Mouse (Mus musculus) yolk sac, embryonic 10.5 days (tissue): ENCODE results near the gene Arfgap3.
"Not testable (repeated sequence)": the region's sequence is repeated elsewhere in the genome, so short reads cannot be mapped to it uniquely, and the experiment has no call there.

Experiments
- DNase-seq: peaks from one replicate; pipeline ENCODE4 v3.0.0-alpha.2; 2017; ENCODE audit warnings: low spot score

Arfgap3 gene

DNA sequence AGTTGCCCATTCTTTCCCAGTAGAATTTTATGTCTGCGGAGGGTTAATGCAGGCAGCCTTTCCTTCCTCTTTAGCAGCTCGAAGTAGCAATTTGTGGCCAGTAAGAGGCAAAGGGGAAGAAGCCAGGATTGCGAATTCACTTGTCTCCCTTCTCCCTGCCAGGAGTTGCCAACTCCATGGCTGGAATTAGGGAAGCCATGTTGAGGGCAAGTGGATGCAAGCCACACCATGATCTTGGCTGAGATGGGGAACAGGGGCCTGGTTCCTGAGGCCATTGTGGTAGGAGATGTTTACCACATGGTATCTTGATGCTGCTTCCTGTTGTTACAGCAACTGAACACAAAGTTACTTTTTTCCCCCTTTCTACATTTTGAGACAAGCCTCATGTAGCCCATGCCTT lies 55.1 kb downstream of the Arfgap3 start:
- DNase-seq = no peak

DNA sequence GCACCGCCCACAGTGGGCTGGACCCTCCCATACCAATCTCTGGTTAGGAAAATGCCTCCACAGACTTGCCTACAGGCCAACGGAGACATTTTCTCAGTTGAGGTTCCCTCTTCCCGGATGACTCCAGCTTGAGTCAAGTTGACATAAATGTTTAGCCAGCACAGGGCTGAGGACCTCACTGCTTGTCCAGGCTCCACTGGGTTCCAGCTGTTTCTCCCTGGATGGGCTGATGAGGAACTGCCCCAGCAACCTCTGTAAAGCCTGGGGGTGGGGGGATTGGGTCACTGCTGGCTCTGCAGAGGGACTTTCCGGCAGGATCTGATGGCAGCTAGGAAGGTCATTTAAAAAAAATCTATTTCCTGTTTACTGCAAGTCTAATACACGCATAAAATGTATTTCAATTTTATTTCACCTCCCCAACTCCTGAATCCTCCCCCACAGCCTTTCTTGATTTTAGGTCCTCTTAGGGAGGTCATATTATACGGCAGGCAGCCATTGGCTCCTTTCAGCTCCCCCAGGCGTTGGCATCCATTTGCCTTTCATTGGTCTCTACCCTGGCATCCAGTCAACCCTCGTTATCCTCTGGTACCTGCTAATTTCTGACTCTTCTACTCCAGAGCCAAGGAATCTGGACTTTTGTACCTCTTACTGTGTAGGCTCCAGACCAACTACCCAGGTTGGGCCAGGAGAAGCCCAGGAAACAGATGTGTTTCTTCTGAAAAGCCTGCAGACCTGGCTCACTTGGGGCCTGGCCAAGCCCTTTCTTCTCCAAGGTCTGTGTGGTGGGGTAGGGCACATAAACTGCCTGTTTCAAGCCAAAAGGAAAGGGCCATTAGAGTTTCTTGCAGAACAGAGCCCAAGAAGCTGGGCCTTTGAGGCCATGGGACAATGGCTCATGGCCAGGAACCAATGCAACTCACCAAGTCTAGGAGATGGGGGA lies 56.1 kb downstream of the Arfgap3 start:
- DNase-seq = no peak

GRCm38 (mm10) chr15:83293144-83293543 lies 56.9 kb downstream of the Arfgap3 start:
- DNase-seq = no peak

DNA sequence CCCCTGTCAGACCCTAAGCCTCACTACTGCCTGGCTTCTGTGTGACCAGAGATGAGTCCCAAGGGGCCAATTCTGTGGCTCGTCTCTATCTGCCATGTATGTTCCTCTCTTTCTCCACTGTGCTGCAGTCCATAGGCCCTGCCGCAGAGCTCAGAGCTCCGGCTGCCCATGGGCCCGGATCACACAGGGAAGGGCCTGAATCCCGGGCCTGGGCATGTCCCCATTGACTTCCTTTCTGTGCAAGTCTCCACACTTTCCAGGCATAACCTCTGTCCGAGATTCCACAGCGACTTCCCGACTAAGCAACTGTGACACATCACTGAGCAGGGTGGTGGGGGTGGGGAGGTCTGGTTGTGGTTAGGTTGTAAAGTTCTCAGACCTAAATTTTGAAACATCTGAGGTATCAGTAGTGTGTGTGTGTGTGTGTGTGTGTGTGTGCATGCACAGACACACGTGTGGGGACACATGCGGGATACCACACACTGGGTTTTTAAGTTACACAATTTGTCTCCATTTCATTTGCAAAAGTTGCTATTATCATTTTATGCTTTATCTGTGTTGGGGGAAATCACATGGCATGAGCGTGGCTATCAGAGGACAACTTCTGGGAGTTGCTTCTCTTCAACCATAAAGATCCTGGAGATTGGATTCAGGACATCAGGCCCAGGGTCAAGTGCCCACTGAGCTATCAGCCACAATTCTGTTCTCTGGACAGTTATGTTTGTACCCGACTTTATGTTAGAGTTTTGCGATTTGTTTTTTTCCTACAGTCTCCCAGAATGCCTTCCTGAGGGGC lies 57.6 kb downstream of the Arfgap3 start:
- no peak for DNase-seq

- no peak for DNase-seq
These were observed 59.1 kb downstream of the Arfgap3 start for GRCm38 (mm10) chr15:83290899-83291298.

DNA sequence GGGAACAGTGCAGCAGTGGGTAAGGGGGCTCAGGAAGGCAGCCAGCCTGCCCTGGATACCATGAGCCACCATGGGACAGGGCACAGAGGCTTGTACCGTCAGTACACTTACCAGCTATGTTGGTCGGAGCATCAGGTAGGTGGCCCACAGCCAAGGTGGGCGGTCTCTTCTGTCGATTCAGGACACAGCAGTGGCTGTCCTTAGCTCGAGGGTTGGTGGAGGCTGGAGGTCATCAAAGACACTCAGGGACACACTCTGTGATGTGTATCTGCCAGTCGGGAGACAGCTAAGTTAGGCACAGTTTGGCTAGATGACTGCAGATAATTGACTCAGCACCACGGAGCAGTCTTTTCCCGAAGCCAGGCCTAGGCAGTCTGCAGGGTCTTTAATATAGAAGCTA lies 65.2 kb downstream of the Arfgap3 start:
- DNase-seq = no peak

DNA sequence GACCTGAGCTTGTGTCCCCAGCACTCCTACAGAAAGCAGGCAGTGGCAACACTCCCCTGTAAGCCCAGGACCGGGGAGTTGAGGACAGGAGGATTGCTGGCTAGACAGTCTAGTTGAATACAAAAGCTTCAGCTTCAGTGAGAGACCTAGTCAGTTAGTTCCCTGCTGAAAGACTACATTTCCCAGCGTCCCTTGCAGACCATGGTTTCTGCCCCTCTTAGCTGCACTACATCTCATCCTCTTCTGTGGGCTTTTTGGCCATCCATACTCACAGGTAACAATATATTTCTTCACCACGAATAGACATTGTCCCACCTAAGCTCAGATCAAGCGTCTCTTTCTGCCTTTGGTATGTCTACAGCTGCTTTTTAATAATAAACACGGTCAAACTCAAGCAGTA lies 67.7 kb downstream of the Arfgap3 start:
- DNase-seq = no peak

DNA sequence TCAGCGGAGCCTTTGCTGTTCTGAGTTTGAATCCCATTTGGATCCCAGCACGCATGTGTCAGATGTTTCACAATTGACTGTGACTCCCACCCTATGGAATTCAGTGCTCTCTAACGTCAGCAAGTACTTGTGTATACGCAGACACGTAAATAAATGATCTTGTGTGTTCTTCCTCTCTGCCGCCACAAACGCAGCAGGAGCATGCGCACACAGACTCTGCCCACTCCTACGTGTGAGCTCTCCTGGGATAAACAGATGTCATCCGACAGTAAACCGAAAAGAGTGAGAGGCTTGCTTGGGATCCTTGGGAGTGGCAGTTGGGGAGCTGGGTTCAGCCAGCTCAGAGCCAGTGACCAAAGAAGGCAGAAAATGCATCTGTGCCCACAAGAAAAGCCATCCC lies 68.7 kb downstream of the Arfgap3 start:
- peak; percentile 36 for DNase-seq

GRCm38 (mm10) chr15:83278579-83278978 lies 71.5 kb downstream of the Arfgap3 start:
- no peak for DNase-seq

- DNase-seq = no peak
These were observed 72.6 kb downstream of the Arfgap3 start for GRCm38 (mm10) chr15:83277451-83277850.

DNA sequence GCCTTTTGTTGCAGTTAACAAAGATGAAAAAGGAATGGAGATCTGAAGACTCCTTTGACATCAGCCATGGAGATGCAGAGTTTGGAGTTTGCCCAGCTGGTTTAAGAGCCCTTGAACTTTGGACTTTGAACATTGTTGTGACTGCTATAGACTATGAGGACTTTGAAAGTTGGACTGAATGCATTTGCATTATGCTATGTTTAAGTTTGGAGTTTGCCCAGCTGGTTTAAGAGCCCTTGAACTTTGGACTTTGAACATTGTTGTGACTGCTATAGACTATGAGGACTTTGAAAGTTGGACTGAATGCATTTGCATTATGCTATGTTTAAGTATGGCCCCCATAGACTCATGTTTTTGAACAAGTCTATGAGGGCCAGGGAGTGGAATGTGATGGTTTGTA lies 75.8 kb downstream of the Arfgap3 start:
- not testable (repeated sequence) for DNase-seq

GRCm38 (mm10) chr15:83273017-83273416 lies 77.0 kb downstream of the Arfgap3 start:
- no peak for DNase-seq

DNA sequence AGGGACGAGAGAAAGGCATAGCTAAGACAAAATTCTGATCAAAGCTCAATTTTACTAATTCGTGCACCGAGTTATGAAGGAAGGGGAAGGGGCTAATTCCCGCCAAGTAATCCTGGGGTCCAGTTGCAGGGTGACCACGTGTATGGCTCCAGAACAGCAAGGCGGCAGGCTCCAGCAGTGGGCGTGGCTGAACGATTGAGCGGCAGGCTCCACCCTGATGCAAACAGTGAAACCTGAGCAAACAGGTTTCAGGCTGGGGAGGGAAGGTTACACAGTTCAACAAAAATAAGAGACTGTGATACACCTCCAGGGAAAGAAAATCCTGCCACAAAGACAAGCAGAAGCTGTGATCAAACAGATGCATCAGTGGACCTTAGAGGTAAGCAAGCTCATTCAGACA lies 78.8 kb downstream of the Arfgap3 start:
- DNase-seq = peak; percentile 58

- not testable (repeated sequence) for DNase-seq
These were observed 80.1 kb downstream of the Arfgap3 start for GRCm38 (mm10) chr15:83269985-83270384.

DNA sequence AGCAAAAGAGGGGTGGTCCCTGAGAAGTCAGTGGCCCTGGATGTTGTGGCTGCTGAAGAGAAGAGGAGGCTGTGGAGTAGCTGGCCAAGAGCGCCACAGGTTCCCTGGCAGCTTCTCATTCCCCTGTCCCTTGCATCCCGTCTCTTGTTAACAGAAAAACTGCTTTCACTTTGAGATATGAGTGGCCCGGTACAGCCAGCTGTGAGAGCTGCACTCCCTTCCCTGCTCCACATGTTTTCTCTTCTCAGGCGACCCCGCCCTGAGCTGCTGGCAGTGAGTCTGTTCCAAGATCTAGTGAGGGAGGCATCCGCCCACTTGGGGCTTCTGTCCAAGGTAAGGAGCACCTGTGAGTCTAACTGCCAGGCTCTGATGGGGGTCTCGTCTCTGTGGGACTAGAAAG lies 81.6 kb downstream of the Arfgap3 start:
- DNase-seq = not testable (repeated sequence)

- no peak for DNase-seq
These were observed 84.8 kb downstream of the Arfgap3 start for GRCm38 (mm10) chr15:83265269-83265668.

- DNase-seq = no peak
These were observed 86.6 kb downstream of the Arfgap3 start for GRCm38 (mm10) chr15:83263405-83263804.

GRCm38 (mm10) chr15:83257906-83258305 lies 92.1 kb downstream of the Arfgap3 start:
- no peak for DNase-seq

- DNase-seq = no peak
These were observed 93.6 kb downstream of the Arfgap3 start for GRCm38 (mm10) chr15:83256491-83256890.

- no peak for DNase-seq
These were observed 94.1 kb downstream of the Arfgap3 start for GRCm38 (mm10) chr15:83255944-83256343.

DNA sequence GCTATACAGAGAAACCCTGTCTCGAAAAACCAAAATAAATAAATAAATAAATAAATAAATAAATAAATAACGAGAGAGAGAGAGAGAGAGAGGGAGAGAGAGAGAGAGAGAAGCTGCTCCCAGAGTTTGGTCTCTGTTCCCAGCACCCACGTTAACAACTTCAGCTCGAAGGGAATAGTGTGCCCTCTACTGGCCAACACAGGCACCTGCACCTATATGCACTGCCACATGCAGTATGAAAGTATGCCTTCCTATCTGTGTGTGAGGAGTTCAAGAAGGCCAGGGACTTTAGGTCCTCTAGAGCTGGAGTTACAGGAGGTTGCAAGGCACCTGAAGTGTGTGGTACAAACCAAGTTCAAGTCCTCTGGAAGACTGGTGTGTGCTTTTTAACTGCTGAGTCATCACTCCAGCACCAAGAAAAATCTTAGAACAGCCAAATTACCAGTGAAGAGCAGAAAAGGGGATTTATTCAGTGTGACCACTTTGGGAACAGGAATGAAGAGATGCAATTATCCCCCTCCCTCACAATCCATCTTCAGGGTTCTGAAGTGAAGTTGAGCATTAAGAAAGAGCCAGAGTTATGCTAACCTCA lies 94.8 kb downstream of the Arfgap3 start:
- no peak for DNase-seq

DNA sequence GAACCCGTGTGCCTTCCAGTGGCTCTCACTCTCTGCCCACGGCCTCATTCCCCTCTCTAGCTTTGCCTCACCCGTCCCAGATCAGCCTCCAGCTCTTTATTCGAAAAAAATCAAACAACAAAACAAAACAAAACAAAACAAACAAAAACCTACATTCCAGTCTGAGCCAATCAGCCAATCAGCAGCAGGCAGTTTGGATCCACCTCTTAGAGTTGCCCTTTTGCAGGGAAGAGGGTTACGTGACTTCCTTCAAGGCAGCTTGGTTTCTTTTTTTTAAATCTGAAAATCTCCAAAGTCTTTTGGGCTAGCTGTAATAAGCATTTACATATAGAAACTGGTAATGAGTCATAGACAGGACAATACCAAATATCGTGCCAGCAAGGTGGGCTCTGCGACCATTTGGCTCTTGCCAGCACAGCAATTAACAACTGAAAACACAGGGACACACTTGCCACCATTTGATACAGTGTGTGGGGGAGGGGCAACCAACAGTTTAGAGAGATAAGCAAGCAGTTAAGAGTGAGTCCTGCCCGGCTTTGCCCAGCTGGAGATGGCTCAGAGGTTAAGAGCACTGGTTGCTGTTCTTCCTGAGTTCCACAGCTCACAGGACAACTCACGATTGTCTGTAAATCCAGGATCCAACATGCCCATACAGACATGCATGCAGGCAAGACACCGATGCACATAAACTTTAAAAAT lies 95.5 kb downstream of the Arfgap3 start:
- DNase-seq = no peak
